Mouse (Mus musculus): Measurements from ENCODE around the gene Pex14.

DNA sequence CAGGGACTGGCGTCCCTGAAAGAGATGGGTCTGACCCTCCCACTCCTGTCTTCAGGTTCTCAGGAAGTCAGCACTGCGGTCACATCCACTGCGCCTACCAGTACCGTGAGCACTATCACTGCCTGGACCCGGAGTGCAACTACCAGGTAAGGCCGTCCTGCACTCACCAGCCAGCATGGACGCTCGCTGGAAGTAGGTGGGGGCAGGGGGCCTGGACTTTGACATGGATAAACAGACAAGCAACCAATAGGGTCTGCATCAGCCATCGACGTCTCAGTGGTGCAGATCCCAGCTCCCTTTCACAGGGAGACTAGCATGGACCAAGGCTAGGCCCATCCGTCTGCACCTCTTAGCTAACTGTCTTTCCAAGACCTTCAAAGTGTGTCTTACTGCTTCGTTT is 163.6 kb downstream of the Pex14 start:
- TF ChIP-seq CTCF (IDR thresholded peaks at IDR 0.05; ENCODE audit: low read depth, low read length) = no peak
- no peak for TF ChIP-seq POLR2A (IDR thresholded peaks at IDR 0.05; ENCODE audit: borderline replicate concordance, low read depth, low read length)
